Mouse (Mus musculus) MN1 (cell line): ENCODE data around the gene Snrnp48.

Experiments used
- DNase-seq: peaks from one replicate; pipeline ENCODE4 v3.0.0-alpha.2; 2016; ENCODE audit warnings: low spot score

The Snrnp48 gene

GRCm38 (mm10) chr13:38204702-38205482 is at the start of gene Snrnp48:
Snrnp48 (plus strand) TSS chr13:38204938.
- DNase-seq: peak; percentile 91

- no peak for DNase-seq
These were observed 49.2 kb upstream of the Snrnp48 start for GRCm38 (mm10) chr13:38155523-38155922.

GRCm38 (mm10) chr13:38157635-38158034 is 47.1 kb upstream of the Snrnp48 start:
- no peak for DNase-seq

- no peak for DNase-seq
These were observed 42.7 kb upstream of the Snrnp48 start for GRCm38 (mm10) chr13:38162002-38162401.

GRCm38 (mm10) chr13:38162668-38163067 is 42.1 kb upstream of the Snrnp48 start:
- peak; percentile 68 for DNase-seq

- DNase-seq: peak; percentile 9
These were observed 39.8 kb upstream of the Snrnp48 start for GRCm38 (mm10) chr13:38164932-38165331.

- DNase-seq: no peak
These were observed 37.7 kb upstream of the Snrnp48 start for GRCm38 (mm10) chr13:38167056-38167455.

GRCm38 (mm10) chr13:38170707-38171144 is 34.0 kb upstream of the Snrnp48 start:
- DNase-seq: peak; percentile 20

GRCm38 (mm10) chr13:38193406-38193805 is 11.3 kb upstream of the Snrnp48 start:
- no peak for DNase-seq

GRCm38 (mm10) chr13:38201413-38201812 is 3.3 kb upstream of the Snrnp48 start:
- no peak for DNase-seq

GRCm38 (mm10) chr13:38204171-38204570 is 567 bp upstream of the Snrnp48 start:
- peak; percentile 20 for DNase-seq

- no peak for DNase-seq
These were observed 6.4 kb downstream of the Snrnp48 start for GRCm38 (mm10) chr13:38211122-38211521.

GRCm38 (mm10) chr13:38218686-38219085 is 13.9 kb downstream of the Snrnp48 start:
- DNase-seq: no peak

GRCm38 (mm10) chr13:38220331-38220730 is 15.6 kb downstream of the Snrnp48 start:
- DNase-seq: no peak

GRCm38 (mm10) chr13:38230177-38230821 is 25.6 kb downstream of the Snrnp48 start:
- DNase-seq: no peak

- no peak for DNase-seq
These were observed 27.7 kb downstream of the Snrnp48 start for GRCm38 (mm10) chr13:38232411-38232810.

GRCm38 (mm10) chr13:38232856-38233625 is 28.3 kb downstream of the Snrnp48 start:
- DNase-seq: no peak

- DNase-seq: no peak
These were observed 29.9 kb downstream of the Snrnp48 start for GRCm38 (mm10) chr13:38234651-38235050.

GRCm38 (mm10) chr13:38235370-38235769 is 30.6 kb downstream of the Snrnp48 start:
- DNase-seq: no peak

- no peak for DNase-seq
These were observed 43.4 kb downstream of the Snrnp48 start for GRCm38 (mm10) chr13:38248151-38248550.

GRCm38 (mm10) chr13:38251226-38251625 is 46.5 kb downstream of the Snrnp48 start:
- no peak for DNase-seq

GRCm38 (mm10) chr13:38253696-38254095 is 49.0 kb downstream of the Snrnp48 start:
- no peak for DNase-seq

GRCm38 (mm10) chr13:38258901-38259300 is 54.2 kb downstream of the Snrnp48 start:
- no peak for DNase-seq
